Mouse (Mus musculus): ENCODE results near the gene Cux1. TPM values are rescaled to one million over a fixed set of nuclear protein-coding genes. Genes with fewer than 3 reads are reported as not detected.

The Cux1 gene
- polyA plus RNA-seq, 1 experiment = 126 TPM

- no peak for DNase-seq
- Histone ChIP-seq H3K4me1 (ENCODE audit: control insufficient read depth, insufficient read depth, low read length) (peaks cover 16% of the 10 kb centered on the region; the same call in 1 of the 2 replicates), H3K27ac (ENCODE audit: insufficient read depth, low read depth, low read length) (no peak overlapping the region), H3K36me3 (ENCODE audit: control insufficient read depth, insufficient read depth, low read length) (no peaks in the 10 kb centered on the region), H3K27me3 (replicated peaks; ENCODE audit: control insufficient read depth, insufficient read depth, low read length) (no peaks in the 10 kb centered on the region), H3K4me3 (ENCODE audit: insufficient read depth, low read depth, low read length) (no peak overlapping the region)
- no peak for TF ChIP-seq CTCF (conservative IDR thresholded peaks at IDR 0.05; ENCODE audit: insufficient read depth, insufficient read length, low read depth, low read length)
- no peak for TF ChIP-seq POLR2A (IDR thresholded peaks at IDR 0.05; ENCODE audit: low read depth, low read length)
- WGBS = 73% methylated on average over 3 of the region's 3 CpGs
Measured at GRCm38 (mm10) chr5:136495581-136495980, 71.7 kb downstream of the Cux1 start.

- no peak for DNase-seq
- no peak overlapping the region for H3K4me3 ChIP-seq (ENCODE audit: insufficient read depth, low read depth, low read length)
- 89% methylated on average over 7 of the region's 7 CpGs for WGBS
- H3K36me3 ChIP-seq (ENCODE audit: control insufficient read depth, insufficient read depth, low read length) = no peaks in the 10 kb centered on the region
- no peaks in the 10 kb centered on the region for H3K27me3 ChIP-seq (replicated peaks; ENCODE audit: control insufficient read depth, insufficient read depth, low read length)
- TF ChIP-seq CTCF (conservative IDR thresholded peaks at IDR 0.05; ENCODE audit: insufficient read depth, insufficient read length, low read depth, low read length) = no peak
- no peak for TF ChIP-seq POLR2A (IDR thresholded peaks at IDR 0.05; ENCODE audit: low read depth, low read length)
- peaks cover 13% of the 10 kb centered on the region; the same call in 1 of the 2 replicates for H3K4me1 ChIP-seq (ENCODE audit: control insufficient read depth, insufficient read depth, low read length)
- H3K27ac ChIP-seq (ENCODE audit: insufficient read depth, low read depth, low read length) = no peak overlapping the region
Measured at GRCm38 (mm10) chr5:136494927-136495326, 72.4 kb downstream of the Cux1 start.

- Histone ChIP-seq H3K27me3 (replicated peaks; ENCODE audit: control insufficient read depth, insufficient read depth, low read length) (no peaks in the 10 kb centered on the region), H3K36me3 (ENCODE audit: control insufficient read depth, insufficient read depth, low read length) (no peaks in the 10 kb centered on the region), H3K4me3 (ENCODE audit: insufficient read depth, low read depth, low read length) (no peak overlapping the region), H3K4me1 (ENCODE audit: control insufficient read depth, insufficient read depth, low read length) (peaks cover 7% of the 10 kb centered on the region; the same call in 1 of the 2 replicates), H3K27ac (ENCODE audit: insufficient read depth, low read depth, low read length) (no peak overlapping the region)
- no peak for DNase-seq
- TF ChIP-seq POLR2A (IDR thresholded peaks at IDR 0.05; ENCODE audit: low read depth, low read length) (no peak), CTCF (conservative IDR thresholded peaks at IDR 0.05; ENCODE audit: insufficient read depth, insufficient read length, low read depth, low read length) (no peak)
- 83% methylated on average over 2 of the region's 2 CpGs for WGBS
Measured at GRCm38 (mm10) chr5:136494288-136494687, 73.0 kb downstream of the Cux1 start.

GRCm38 (mm10) chr5:136489450-136489849, 77.8 kb downstream of the Cux1 start:
- Histone ChIP-seq H3K4me1 (ENCODE audit: control insufficient read depth, insufficient read depth, low read length) (peaks cover 4% of the 10 kb centered on the region; the same call in 1 of the 2 replicates), H3K27me3 (replicated peaks; ENCODE audit: control insufficient read depth, insufficient read depth, low read length) (no peaks in the 10 kb centered on the region), H3K27ac (ENCODE audit: insufficient read depth, low read depth, low read length) (no peak overlapping the region), H3K36me3 (ENCODE audit: control insufficient read depth, insufficient read depth, low read length) (no peaks in the 10 kb centered on the region), H3K4me3 (ENCODE audit: insufficient read depth, low read depth, low read length) (no peak overlapping the region)
- TF ChIP-seq POLR2A (IDR thresholded peaks at IDR 0.05; ENCODE audit: low read depth, low read length) (no peak), CTCF (conservative IDR thresholded peaks at IDR 0.05; ENCODE audit: insufficient read depth, insufficient read length, low read depth, low read length) (no peak)
- WGBS = 80% methylated on average over 5 of the region's 5 CpGs
- no peak for DNase-seq

- H3K27ac ChIP-seq (ENCODE audit: insufficient read depth, low read depth, low read length) = no peak overlapping the region
- no peak for DNase-seq
- TF ChIP-seq POLR2A (IDR thresholded peaks at IDR 0.05; ENCODE audit: low read depth, low read length) = no peak
- no peak for TF ChIP-seq CTCF (conservative IDR thresholded peaks at IDR 0.05; ENCODE audit: insufficient read depth, insufficient read length, low read depth, low read length)
- H3K4me3 ChIP-seq (ENCODE audit: insufficient read depth, low read depth, low read length) = no peak overlapping the region
- peaks cover 4% of the 10 kb centered on the region; the same call in 1 of the 2 replicates for H3K4me1 ChIP-seq (ENCODE audit: control insufficient read depth, insufficient read depth, low read length)
- H3K36me3 ChIP-seq (ENCODE audit: control insufficient read depth, insufficient read depth, low read length) = no peaks in the 10 kb centered on the region
- H3K27me3 ChIP-seq (replicated peaks; ENCODE audit: control insufficient read depth, insufficient read depth, low read length) = no peaks in the 10 kb centered on the region
- 84% methylated on average over 3 of the region's 3 CpGs for WGBS
Measured at GRCm38 (mm10) chr5:136488721-136489120, 78.6 kb downstream of the Cux1 start.

- DNase-seq = no peak
- Histone ChIP-seq H3K27me3 (replicated peaks; ENCODE audit: control insufficient read depth, insufficient read depth, low read length) (no peaks in the 10 kb centered on the region), H3K27ac (ENCODE audit: insufficient read depth, low read depth, low read length) (no peak overlapping the region), H3K4me1 (ENCODE audit: control insufficient read depth, insufficient read depth, low read length) (peaks cover 4% of the 10 kb centered on the region; the same call in 1 of the 2 replicates), H3K4me3 (ENCODE audit: insufficient read depth, low read depth, low read length) (no peak overlapping the region), H3K36me3 (ENCODE audit: control insufficient read depth, insufficient read depth, low read length) (no peaks in the 10 kb centered on the region)
- TF ChIP-seq CTCF (conservative IDR thresholded peaks at IDR 0.05; ENCODE audit: insufficient read depth, insufficient read length, low read depth, low read length) (no peak), POLR2A (IDR thresholded peaks at IDR 0.05; ENCODE audit: low read depth, low read length) (no peak)
- 68% methylated on average over 1 of the region's 1 CpGs for WGBS
Measured at GRCm38 (mm10) chr5:136488223-136488622, 79.1 kb downstream of the Cux1 start.

- Histone ChIP-seq H3K36me3 (ENCODE audit: control insufficient read depth, insufficient read depth, low read length) (no peaks in the 10 kb centered on the region), H3K27me3 (replicated peaks; ENCODE audit: control insufficient read depth, insufficient read depth, low read length) (no peaks in the 10 kb centered on the region), H3K27ac (ENCODE audit: insufficient read depth, low read depth, low read length) (no peak overlapping the region), H3K4me1 (ENCODE audit: control insufficient read depth, insufficient read depth, low read length) (peaks cover 4% of the 10 kb centered on the region; the same call in 1 of the 2 replicates), H3K4me3 (ENCODE audit: insufficient read depth, low read depth, low read length) (no peak overlapping the region)
- WGBS = 67% methylated on average over 11 of the region's 11 CpGs
- no peak for DNase-seq
- TF ChIP-seq POLR2A (IDR thresholded peaks at IDR 0.05; ENCODE audit: low read depth, low read length) = no peak
- TF ChIP-seq CTCF (conservative IDR thresholded peaks at IDR 0.05; ENCODE audit: insufficient read depth, insufficient read length, low read depth, low read length) = no peak
Measured at GRCm38 (mm10) chr5:136487397-136488093, 79.7 kb downstream of the Cux1 start.
